Mouse (Mus musculus) hindbrain, embryonic 13.5 days (tissue): ENCODE results near the gene Nutf2. TPM values are rescaled to one million over a fixed set of nuclear protein-coding genes. Genes with fewer than 3 reads are reported as not detected.

Experiments
- ATAC-seq: fragments of 200-750 bp; cut with Nextera tagmentation; 2 replicates; pipeline ENCODE4 v1.8.0; 2017; ENCODE audit warnings: moderate TSS enrichment; ENCODE audit not compliant: low FRiP score
- H3K27ac ChIP-seq: fragments of 300-500 bp; sonication (generic); 2 replicates; pipeline ENCODE4 v1.5.1; 2015; ENCODE audit warnings: inconsistent platforms, mild to moderate bottlenecking, moderate library complexity
- H3K27me3 ChIP-seq: fragments of 300-500 bp; sonication (generic); 2 replicates; pipeline ENCODE4 v1.6.1; 2015; ENCODE audit warnings: mild to moderate bottlenecking, inconsistent platforms
- H3K36me3 ChIP-seq: fragments of 300-500 bp; sonication (generic); 2 replicates; pipeline ENCODE4 v1.6.1; 2015; ENCODE audit warnings: mild to moderate bottlenecking, inconsistent platforms
- H3K4me1 ChIP-seq: fragments of 300-500 bp; sonication (generic); replicated peaks from 2 replicates; pipeline ENCODE4 v1.6.1; 2015; ENCODE audit warnings: inconsistent platforms
- H3K4me2 ChIP-seq: fragments of 300-500 bp; sonication (generic); 2 replicates; pipeline ENCODE4 v1.6.1; 2015; ENCODE audit warnings: inconsistent platforms, mild to moderate bottlenecking, moderate library complexity
- H3K4me3 ChIP-seq: fragments of 300-500 bp; sonication (generic); 2 replicates; pipeline ENCODE4 v1.5.1; 2015; ENCODE audit warnings: mild to moderate bottlenecking, inconsistent platforms
- H3K9ac ChIP-seq: fragments of 300-500 bp; sonication (generic); 2 replicates; pipeline ENCODE4 v1.6.1; 2015; ENCODE audit warnings: mild to moderate bottlenecking, inconsistent platforms
- H3K9me3 ChIP-seq: fragments of 300-500 bp; sonication (generic); 2 replicates; pipeline ENCODE4 v1.6.1; 2016; ENCODE audit warnings: inconsistent platforms
- WGBS: fragments of 180-500 bp; shearing (Covaris S2); methylation state at CpG from one replicate; pipeline ENCODE4 v1.1.7; 2015; 5-methylcytosine and 5-hydroxymethylcytosine counted together
- polyA plus RNA-seq: library from polyadenylated mRNA; unstranded; fragments of >200 nt; fragmentation: Nextera tagmentation; extraction: Ambion mirVana; gene quantifications from 2 replicates; pipeline ENCODE4 v1.2.1, GENCODE M21; 2015

Nutf2 gene
- polyA plus RNA-seq, 1 experiment from 2014 or later = 205 TPM

DNA sequence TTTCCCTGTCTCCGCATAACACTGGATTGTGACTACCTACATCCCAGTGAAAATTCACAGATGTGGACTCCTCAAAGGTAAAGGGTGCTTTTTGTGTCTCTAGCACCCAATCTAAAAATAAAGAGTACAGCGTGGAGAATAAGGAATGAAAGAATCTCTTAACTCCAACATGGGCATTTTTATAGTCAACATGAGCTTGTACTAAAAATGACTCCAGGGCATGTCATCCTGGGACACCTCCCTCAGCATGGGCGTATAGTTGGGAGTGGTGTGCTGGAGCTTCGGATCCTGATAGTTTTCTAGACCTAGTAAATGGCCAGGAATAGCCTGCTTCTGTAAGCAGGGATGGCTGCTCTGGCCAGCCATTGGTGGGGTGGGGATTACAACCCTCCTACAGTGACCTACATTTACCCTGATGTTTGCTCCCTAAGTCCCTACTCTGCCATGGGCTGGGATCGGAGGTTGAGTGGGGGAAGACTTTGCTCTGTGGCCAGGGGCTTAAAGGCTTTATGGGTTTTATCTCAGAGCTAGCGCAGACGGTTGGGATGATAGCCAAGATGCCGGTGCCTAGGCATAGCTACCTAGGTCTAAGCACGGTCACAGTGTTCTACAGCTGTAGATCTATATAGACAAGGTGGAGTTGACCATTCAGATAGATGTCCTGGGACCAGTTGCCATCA is 37.6 kb downstream of the Nutf2 start:
- no peak overlapping the region for H3K9ac ChIP-seq
- no peak for ATAC-seq
- H3K4me1 ChIP-seq = peaks cover 24% of the 10 kb centered on the region
- 84% methylated on average over 9 of the region's 9 CpGs for WGBS
- no peak overlapping the region for H3K4me3 ChIP-seq
- H3K36me3 ChIP-seq = peaks cover 23% of the 10 kb centered on the region
- no peak overlapping the region for H3K4me2 ChIP-seq
- no peaks in the 10 kb centered on the region for H3K27me3 ChIP-seq
- no peak overlapping the region for H3K27ac ChIP-seq
- H3K9me3 ChIP-seq = no peaks in the 10 kb centered on the region

DNA sequence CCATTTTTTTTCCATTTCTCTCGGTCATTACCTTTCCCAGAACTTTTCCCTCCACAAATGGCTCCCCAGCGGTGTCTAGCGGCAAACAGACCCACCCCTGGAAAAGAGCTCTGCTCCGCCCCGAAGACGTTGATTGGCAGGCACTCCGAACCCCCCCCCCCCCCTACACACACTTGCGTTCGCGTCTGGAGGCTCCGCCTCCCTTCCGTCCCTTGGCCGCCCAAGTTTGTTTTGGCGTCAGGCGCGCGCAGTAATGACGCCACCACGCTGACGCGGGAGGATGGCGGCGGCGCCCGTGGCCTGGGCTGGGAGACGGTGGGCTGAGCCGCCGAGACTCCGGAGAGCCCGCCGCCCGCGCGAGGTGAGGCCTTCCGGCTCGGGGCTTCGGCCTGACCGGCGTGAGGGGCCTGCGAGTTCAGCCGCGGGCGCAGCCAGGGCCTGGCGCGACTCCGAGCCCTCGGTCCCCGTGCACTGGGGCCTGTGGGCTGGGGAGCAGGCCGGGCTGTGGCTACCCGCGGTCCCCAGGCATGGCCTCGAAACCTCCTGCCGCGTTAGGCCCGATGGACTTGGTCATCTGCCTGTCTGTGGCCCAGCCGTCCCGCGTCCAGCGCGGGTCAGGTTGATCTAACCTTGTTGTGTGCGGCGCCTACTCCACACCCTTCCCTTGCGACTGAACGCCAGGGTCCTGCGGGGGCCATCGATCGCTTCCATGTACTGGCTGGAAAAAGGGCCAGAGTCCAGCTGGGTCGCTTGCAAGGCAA is 40.0 kb downstream of the Nutf2 start, which contains the start of gene Pskh1:
Pskh1 (plus strand) TSS at position 262 of the 761 bp plus-strand sequence.
- peaks cover 14% of the 10 kb centered on the region for H3K4me1 ChIP-seq
- peak within 1 kb of the TSS; percentile 99 for H3K9ac ChIP-seq
- H3K9me3 ChIP-seq = no peaks in the 10 kb centered on the region
- peak within 1 kb of the TSS; percentile 90 for H3K4me2 ChIP-seq
- no peaks in the 10 kb centered on the region for H3K27me3 ChIP-seq
- H3K4me3 ChIP-seq = peak within 1 kb of the TSS; percentile 93
- ATAC-seq = peak; percentile 93
- peak within 1 kb of the TSS; percentile 90 for H3K27ac ChIP-seq
- peaks cover 6% of the 10 kb centered on the region; the same call in 1 of the 2 replicates for H3K36me3 ChIP-seq
- WGBS = under 1% methylated on average over 63 of the region's 68 CpGs

DNA sequence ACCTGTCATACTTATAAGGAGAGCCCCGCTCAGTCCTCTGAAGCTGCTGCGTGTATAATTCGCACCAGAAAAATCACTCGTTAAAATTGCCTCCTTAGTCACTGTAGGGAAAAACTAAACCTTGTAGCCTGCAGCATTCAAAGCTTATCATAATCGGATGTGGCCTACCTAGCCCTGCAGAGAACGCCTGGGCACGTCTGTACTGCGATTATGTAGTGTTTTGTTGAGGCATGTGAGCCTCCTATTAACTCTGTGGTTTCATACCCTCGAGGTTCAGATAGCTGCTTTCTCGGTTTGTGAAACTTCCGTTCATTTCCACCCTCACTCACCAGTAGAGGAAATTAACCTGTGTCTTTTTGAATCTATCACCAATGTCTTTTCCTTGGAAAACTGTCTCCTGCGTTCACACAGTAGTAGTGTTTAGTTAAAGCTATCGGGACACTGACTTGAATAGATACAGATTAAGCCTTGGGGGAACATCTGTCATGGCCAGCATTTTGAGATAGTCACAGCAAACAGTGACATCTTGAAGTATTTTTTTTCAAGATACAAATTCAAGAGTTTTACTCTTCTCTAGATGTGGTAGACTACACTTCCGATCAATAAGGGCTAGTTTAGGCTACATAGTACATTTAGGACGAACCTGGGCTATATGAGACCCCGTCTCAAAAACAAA is 40.7 kb downstream of the Nutf2 start:
- peak overlapping the region; percentile 90 for H3K27ac ChIP-seq
- no peak for ATAC-seq
- WGBS = 42% methylated on average over 16 of the region's 16 CpGs

GRCm38 (mm10) chr8:105919390-105919789 is 59.0 kb downstream of the Nutf2 start:
- no peak for ATAC-seq
- Histone ChIP-seq H3K9me3 (no peaks in the 10 kb centered on the region), H3K27me3 (no peaks in the 10 kb centered on the region), H3K4me2 (no peak overlapping the region), H3K36me3 (peaks cover 12% of the 10 kb centered on the region), H3K4me3 (no peak overlapping the region), H3K27ac (no peak overlapping the region), H3K9ac (no peak overlapping the region), H3K4me1 (no peaks in the 10 kb centered on the region)
- 93% methylated on average over 3 of the region's 3 CpGs for WGBS

More for the DNA sequence above, 40.7 kb downstream of the Nutf2 start:
- Histone ChIP-seq H3K36me3 (peaks cover 1% of the 10 kb centered on the region; the same call in 1 of the 2 replicates), H3K27me3 (no peaks in the 10 kb centered on the region), H3K4me1 (peaks cover 14% of the 10 kb centered on the region), H3K9ac (peak overlapping the region; percentile 99), H3K4me3 (peak overlapping the region; percentile 93), H3K4me2 (peak overlapping the region; percentile 90), H3K9me3 (no peaks in the 10 kb centered on the region)

GRCm38 (mm10) chr8:105925123-105925522 is 64.7 kb downstream of the Nutf2 start:
- Histone ChIP-seq H3K27ac (no peak overlapping the region), H3K27me3 (no peaks in the 10 kb centered on the region), H3K9ac (0 out of 2 replicates have a peak overlapping the region, but pooled peaks have one; percentile 29), H3K4me1 (peaks cover 14% of the 10 kb centered on the region), H3K36me3 (peaks cover 12% of the 10 kb centered on the region), H3K4me2 (no peak overlapping the region), H3K4me3 (no peak overlapping the region), H3K9me3 (no peaks in the 10 kb centered on the region)
- no peak for ATAC-seq
- WGBS = 80% methylated on average over 3 of the region's 3 CpGs

Other genes starting within 250 kb of the Nutf2 start
- 114 and 120 TPM in 2 replicates for gene Ctcf, start 224.0 kb upstream of the Nutf2 start, polyA plus RNA-seq
- gene Agrp, start 223.2 kb upstream of the Nutf2 start, polyA plus RNA-seq = 0.43 and 1.2 TPM in 2 replicates
- 16.2 TPM in 2 replicates for gene Carmil2, start 174.3 kb upstream of the Nutf2 start, polyA plus RNA-seq
- 93.0 and 95.2 TPM in 2 replicates for gene Acd, start 159.5 kb upstream of the Nutf2 start, polyA plus RNA-seq
- 45.4 and 47.7 TPM in 2 replicates for gene Pard6a, start 159.4 kb upstream of the Nutf2 start, polyA plus RNA-seq
- gene 4933405L10Rik, start 152.9 kb upstream of the Nutf2 start, polyA plus RNA-seq = 0.16 and 0.28 TPM in 2 replicates
- gene Enkd1, start 152.4 kb upstream of the Nutf2 start, polyA plus RNA-seq = 12.8 TPM in 2 replicates
- gene Gfod2, start 101.9 kb upstream of the Nutf2 start, polyA plus RNA-seq = 90.7 and 94.2 TPM in 2 replicates
- 11.5 and 14.3 TPM in 2 replicates for gene Ranbp10, start 33.2 kb upstream of the Nutf2 start, polyA plus RNA-seq
- 0.80 and 1.6 TPM in 2 replicates for gene Tsnaxip1, start 32.8 kb upstream of the Nutf2 start, polyA plus RNA-seq
- gene Cenpt, start 7.3 kb upstream of the Nutf2 start, polyA plus RNA-seq = 59.7 and 61.1 TPM in 2 replicates
- gene Thap11, start 5.4 kb upstream of the Nutf2 start, polyA plus RNA-seq = 58.7 and 60.6 TPM in 2 replicates
- gene Edc4, start 20.3 kb downstream of the Nutf2 start, polyA plus RNA-seq = 49.3 and 50.3 TPM in 2 replicates
- gene Nrn1l, start 33.0 kb downstream of the Nutf2 start, polyA plus RNA-seq = 0.88 and 0.94 TPM in 2 replicates
- 12.4 and 13.1 TPM in 2 replicates for gene Pskh1, start 39.9 kb downstream of the Nutf2 start, polyA plus RNA-seq
- 2.8 and 4.0 TPM in 2 replicates for gene Ctrl, start 73.3 kb downstream of the Nutf2 start, polyA plus RNA-seq
- 40.3 and 46.9 TPM in 2 replicates for gene Psmb10, start 77.9 kb downstream of the Nutf2 start, polyA plus RNA-seq
- 0.90 and 1.0 TPM in 2 replicates for gene Lcat, start 82.8 kb downstream of the Nutf2 start, polyA plus RNA-seq
- gene Slc12a4, start 105.5 kb downstream of the Nutf2 start, polyA plus RNA-seq = 7.9 and 8.9 TPM in 2 replicates
- gene Dpep3, start 118.8 kb downstream of the Nutf2 start, polyA plus RNA-seq = not detected in 2 replicates
- gene Dus2, start 130.8 kb downstream of the Nutf2 start, polyA plus RNA-seq = 23.3 and 23.6 TPM in 2 replicates
- gene Dpep2nb, start 145.4 kb downstream of the Nutf2 start, polyA plus RNA-seq = 0.23 TPM in 1 of 2 replicates, not detected in the other
- gene Ddx28, start 151.3 kb downstream of the Nutf2 start, polyA plus RNA-seq = 21.4 and 22.5 TPM in 2 replicates
- gene Nfatc3, start 198.3 kb downstream of the Nutf2 start, polyA plus RNA-seq = 4.1 and 4.7 TPM in 2 replicates